Mouse (Mus musculus): ENCODE measurements around the gene Rora. TPM values are rescaled to one million over a fixed set of nuclear protein-coding genes. Genes with fewer than 3 reads are reported as not detected.

Rora gene
- polyA plus RNA-seq, 1 experiment: 5.0 TPM

DNA sequence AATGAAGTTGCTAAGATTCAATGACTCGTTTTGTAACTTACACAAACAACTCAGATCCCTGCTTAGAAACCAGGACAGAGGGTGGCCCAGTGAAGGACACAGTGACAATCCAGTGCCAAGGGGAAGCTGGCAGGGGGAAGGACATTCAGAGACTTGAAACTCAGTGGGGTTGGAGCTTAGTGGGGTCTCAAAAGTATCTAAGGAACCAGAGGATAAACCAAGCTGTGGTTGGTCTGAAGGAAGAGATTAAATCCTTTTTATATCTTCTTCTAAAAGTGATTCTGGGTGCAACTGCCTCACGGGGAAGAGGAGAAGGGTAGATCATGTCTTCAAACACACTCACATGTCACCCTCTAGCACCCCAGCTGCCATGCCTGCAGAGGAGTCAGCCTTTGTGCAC is 340.3 kb downstream of the Rora start:
- no peak overlapping the region for H3K4me3 ChIP-seq (ENCODE audit: insufficient read depth, low read length)
- TF ChIP-seq POLR2A (IDR thresholded peaks at IDR 0.05; ENCODE audit: borderline replicate concordance, low read depth, low read length) (no peak), CTCF (IDR thresholded peaks at IDR 0.05; ENCODE audit: low read depth, low read length) (no peak)
- H3K27ac ChIP-seq (ENCODE audit: insufficient read depth, low read depth, low read length): no peak overlapping the region
- no peaks in the 10 kb centered on the region for H3K4me1 ChIP-seq (ENCODE audit: control insufficient read depth, insufficient read depth, low read length)

DNA sequence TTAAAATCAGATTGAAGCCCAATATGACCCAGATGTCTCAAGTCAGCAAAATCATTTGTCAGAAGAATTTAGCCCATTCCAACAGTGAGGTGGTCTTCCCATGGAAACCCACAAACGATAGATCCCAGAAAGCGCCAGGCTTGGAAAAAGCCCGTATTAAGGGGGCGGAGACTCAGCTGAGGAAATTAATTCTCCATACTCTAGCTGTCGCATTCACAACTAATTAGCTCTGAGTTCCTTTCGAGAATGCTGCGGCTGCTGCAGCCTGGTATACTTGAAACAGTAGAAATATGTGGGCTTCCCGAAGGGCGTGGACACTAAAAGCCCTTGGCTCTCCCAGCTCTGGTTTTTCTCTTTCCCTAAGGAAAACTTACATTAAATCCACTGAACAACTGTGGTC is 345.4 kb downstream of the Rora start:
- Histone ChIP-seq H3K4me3 (ENCODE audit: insufficient read depth, low read length) (no peak overlapping the region), H3K4me1 (ENCODE audit: control insufficient read depth, insufficient read depth, low read length) (no peaks in the 10 kb centered on the region)
- TF ChIP-seq CTCF (IDR thresholded peaks at IDR 0.05; ENCODE audit: low read depth, low read length) (no peak), POLR2A (IDR thresholded peaks at IDR 0.05; ENCODE audit: borderline replicate concordance, low read depth, low read length) (no peak)

DNA sequence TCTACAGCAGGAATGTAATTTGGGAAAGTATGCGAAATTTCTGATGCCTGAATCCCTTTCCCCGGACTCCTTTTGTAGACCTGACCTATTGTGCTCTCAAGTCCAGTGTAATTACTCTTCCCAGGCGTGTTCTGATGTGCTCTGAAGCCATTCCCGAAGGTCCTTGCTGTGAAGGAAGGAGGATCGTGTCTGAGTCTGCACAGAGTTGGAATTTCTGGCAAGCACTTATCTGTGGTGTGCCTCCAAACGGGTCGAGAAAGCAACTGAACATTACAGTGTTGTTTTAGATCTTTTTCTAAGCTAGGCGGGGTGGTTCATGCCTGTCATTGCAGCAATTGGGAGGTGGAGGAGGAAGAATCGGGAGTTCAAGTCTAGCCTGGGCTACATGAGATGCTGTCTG is 350.9 kb downstream of the Rora start:
- Histone ChIP-seq H3K4me3 (ENCODE audit: insufficient read depth, low read length) (no peak overlapping the region), H3K27ac (ENCODE audit: insufficient read depth, low read depth, low read length) (no peak overlapping the region), H3K4me1 (ENCODE audit: control insufficient read depth, insufficient read depth, low read length) (no peaks in the 10 kb centered on the region)
- TF ChIP-seq POLR2A (IDR thresholded peaks at IDR 0.05; ENCODE audit: borderline replicate concordance, low read depth, low read length): no peak
- no peak for TF ChIP-seq CTCF (IDR thresholded peaks at IDR 0.05; ENCODE audit: low read depth, low read length)

More for the DNA sequence above, 345.4 kb downstream of the Rora start:
- H3K27ac ChIP-seq (ENCODE audit: insufficient read depth, low read depth, low read length): no peak overlapping the region

DNA sequence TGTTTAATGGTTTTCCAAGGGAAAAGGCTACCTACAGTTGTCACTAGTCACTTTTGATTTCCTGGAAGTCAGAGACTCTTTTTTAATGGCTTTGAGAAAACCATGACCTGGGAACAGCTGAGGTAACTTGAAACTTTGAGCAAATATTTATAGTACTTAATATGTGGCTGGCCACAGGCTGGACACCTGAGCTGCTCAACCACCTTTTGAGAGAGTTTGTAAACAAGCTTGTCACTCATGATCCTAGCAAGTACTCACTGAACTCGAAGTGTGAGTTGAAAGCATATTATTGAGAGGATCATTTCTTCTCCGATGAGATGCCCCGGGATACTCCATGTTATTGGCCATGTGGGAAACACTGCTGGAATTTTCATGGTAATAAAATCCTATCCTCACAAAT is 353.1 kb downstream of the Rora start:
- Histone ChIP-seq H3K27ac (ENCODE audit: insufficient read depth, low read depth, low read length) (no peak overlapping the region), H3K4me1 (ENCODE audit: control insufficient read depth, insufficient read depth, low read length) (no peaks in the 10 kb centered on the region), H3K4me3 (ENCODE audit: insufficient read depth, low read length) (no peak overlapping the region)
- TF ChIP-seq CTCF (IDR thresholded peaks at IDR 0.05; ENCODE audit: low read depth, low read length) (no peak), POLR2A (IDR thresholded peaks at IDR 0.05; ENCODE audit: borderline replicate concordance, low read depth, low read length) (no peak)

DNA sequence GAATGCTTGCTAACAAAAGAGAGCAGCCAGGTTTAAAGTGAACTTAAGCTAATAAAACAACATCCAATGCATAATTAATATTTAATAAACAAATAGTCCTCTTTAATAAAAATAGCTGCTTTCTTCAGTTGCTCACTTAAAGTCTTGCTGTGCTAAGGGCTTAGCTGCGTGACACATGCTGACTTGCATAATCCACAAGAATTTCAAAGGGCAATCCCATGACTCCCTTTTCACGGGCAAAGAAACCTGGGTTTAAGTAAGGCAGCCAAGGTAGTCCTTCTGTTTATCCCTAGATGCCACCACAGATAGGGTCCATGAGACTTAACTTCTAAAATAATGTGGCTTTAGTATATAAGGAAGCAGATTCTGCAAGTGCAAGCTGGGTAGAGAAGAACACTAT is 355.1 kb downstream of the Rora start:
- no peaks in the 10 kb centered on the region for H3K4me1 ChIP-seq (ENCODE audit: control insufficient read depth, insufficient read depth, low read length)
- TF ChIP-seq CTCF (IDR thresholded peaks at IDR 0.05; ENCODE audit: low read depth, low read length) (no peak), POLR2A (IDR thresholded peaks at IDR 0.05; ENCODE audit: borderline replicate concordance, low read depth, low read length) (no peak)

DNA sequence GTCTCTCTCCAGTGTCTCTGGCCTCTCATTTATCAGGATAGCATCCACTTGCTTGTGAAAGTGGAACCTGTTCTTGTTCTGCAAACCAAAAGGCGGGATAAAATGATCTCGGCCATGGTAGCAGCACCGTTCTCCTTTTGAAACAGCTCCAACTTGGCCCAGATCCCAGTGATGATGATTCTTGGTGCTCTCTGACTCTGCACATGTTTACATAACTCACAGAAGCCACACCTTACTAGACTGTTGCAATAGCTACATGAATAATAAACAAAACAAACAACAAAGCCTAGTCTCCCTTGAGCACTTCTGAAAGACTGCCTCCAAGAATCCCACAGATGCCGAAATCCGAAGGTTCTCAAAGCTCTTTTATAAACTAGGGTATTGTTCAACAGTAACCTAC is 357.3 kb downstream of the Rora start:
- Histone ChIP-seq H3K4me1 (ENCODE audit: control insufficient read depth, insufficient read depth, low read length) (no peaks in the 10 kb centered on the region), H3K27ac (ENCODE audit: insufficient read depth, low read depth, low read length) (no peak overlapping the region), H3K4me3 (ENCODE audit: insufficient read depth, low read length) (no peak overlapping the region)
- TF ChIP-seq POLR2A (IDR thresholded peaks at IDR 0.05; ENCODE audit: borderline replicate concordance, low read depth, low read length) (no peak), CTCF (IDR thresholded peaks at IDR 0.05; ENCODE audit: low read depth, low read length) (no peak)

More for the DNA sequence above, 355.1 kb downstream of the Rora start:
- no peak overlapping the region for H3K27ac ChIP-seq (ENCODE audit: insufficient read depth, low read depth, low read length)
- H3K4me3 ChIP-seq (ENCODE audit: insufficient read depth, low read length): no peak overlapping the region

DNA sequence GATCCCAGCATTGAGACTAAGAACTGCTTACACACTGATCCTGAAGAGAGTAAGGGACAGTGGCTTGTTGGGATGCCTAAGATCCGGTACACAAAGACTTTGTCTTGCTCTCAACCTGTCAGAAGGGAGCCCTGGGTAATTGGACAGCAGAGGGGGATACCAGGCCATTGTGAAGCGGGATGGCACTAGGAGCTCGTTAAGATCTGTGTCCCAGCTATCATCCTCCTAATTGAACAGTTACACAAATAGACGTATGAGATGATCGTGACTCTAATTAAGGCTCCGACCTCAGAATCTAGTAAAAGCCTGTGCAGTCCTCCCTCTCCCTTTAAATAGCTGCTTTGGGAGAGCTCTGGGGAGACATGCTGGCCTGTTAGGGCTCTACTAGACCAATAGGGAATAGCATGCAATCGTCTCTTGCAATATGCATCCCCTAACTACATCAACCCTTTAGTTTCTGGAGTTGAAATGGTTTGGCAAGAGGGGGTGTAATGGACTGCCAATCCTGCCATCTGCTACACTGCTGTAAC is 359.7 kb downstream of the Rora start:
- H3K4me3 ChIP-seq (ENCODE audit: insufficient read depth, low read length): no peak overlapping the region
- no peak overlapping the region for H3K27ac ChIP-seq (ENCODE audit: insufficient read depth, low read depth, low read length)
- no peaks in the 10 kb centered on the region for H3K4me1 ChIP-seq (ENCODE audit: control insufficient read depth, insufficient read depth, low read length)
- TF ChIP-seq CTCF (IDR thresholded peaks at IDR 0.05; ENCODE audit: low read depth, low read length) (no peak), POLR2A (IDR thresholded peaks at IDR 0.05; ENCODE audit: borderline replicate concordance, low read depth, low read length) (no peak)

DNA sequence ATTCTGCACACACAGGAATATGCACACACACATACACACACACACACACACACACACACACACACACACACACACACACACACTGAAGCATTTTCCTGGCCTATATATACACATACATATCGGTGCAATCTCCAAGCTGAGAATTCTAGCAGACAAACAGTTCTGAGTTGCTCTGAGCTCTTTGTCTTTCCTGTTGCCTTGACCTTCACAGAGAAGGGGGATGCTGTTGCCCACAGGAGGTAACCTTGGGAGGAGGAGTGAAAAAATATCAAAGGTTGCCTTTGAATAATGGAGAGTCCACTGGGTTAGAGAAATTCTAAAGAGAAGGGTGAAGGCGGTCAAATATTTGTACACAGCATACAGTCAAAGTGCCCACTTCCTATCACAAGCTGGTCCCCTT is 360.6 kb downstream of the Rora start:
- TF ChIP-seq POLR2A (IDR thresholded peaks at IDR 0.05; ENCODE audit: borderline replicate concordance, low read depth, low read length) (no peak), CTCF (IDR thresholded peaks at IDR 0.05; ENCODE audit: low read depth, low read length) (no peak)
- Histone ChIP-seq H3K4me3 (ENCODE audit: insufficient read depth, low read length) (no peak overlapping the region), H3K27ac (ENCODE audit: insufficient read depth, low read depth, low read length) (no peak overlapping the region), H3K4me1 (ENCODE audit: control insufficient read depth, insufficient read depth, low read length) (no peaks in the 10 kb centered on the region)

DNA sequence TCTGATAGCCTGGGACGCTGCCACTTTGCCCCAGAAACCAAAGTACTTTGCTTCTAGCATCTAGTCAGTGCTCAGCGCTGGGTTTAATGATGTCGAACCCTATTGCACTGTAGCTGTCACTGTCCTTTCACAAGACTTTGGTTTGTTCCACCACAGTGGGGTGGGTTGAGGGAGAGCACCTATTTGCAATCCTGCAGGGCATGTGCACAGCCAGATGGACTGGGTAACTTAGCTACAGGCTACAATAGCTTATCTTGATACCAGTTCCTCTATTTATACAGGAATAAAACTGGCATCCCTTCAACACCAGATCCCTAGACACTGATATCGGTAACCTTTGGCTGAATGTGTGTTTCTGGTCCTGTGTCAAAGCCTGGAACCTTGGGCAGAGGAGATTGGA is 366.8 kb downstream of the Rora start:
- Histone ChIP-seq H3K4me3 (ENCODE audit: insufficient read depth, low read length) (no peak overlapping the region), H3K27ac (ENCODE audit: insufficient read depth, low read depth, low read length) (no peak overlapping the region), H3K4me1 (ENCODE audit: control insufficient read depth, insufficient read depth, low read length) (no peaks in the 10 kb centered on the region)
- no peak for TF ChIP-seq CTCF (IDR thresholded peaks at IDR 0.05; ENCODE audit: low read depth, low read length)
- TF ChIP-seq POLR2A (IDR thresholded peaks at IDR 0.05; ENCODE audit: borderline replicate concordance, low read depth, low read length): no peak

DNA sequence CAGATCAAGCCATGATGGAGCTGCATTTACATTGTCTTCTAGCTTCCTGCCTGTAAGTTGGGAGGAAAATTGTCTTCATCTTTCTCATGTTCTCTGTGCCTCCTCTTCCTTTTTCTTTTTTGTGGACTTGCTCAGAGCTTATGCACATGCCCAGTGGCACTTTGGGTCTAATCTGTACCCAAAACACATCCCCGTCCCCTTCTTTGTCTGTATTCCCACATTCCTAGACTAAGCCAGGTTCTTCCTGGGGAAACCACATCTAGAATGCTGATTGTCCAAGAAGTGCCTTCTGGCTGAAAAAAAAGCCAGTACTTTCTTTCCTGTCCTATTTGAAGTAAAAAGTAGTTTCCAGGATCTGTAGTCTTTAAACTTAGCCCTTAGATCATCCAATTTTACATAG is 367.9 kb downstream of the Rora start:
- Histone ChIP-seq H3K27ac (ENCODE audit: insufficient read depth, low read depth, low read length) (no peak overlapping the region), H3K4me3 (ENCODE audit: insufficient read depth, low read length) (no peak overlapping the region), H3K4me1 (ENCODE audit: control insufficient read depth, insufficient read depth, low read length) (no peaks in the 10 kb centered on the region)
- no peak for TF ChIP-seq POLR2A (IDR thresholded peaks at IDR 0.05; ENCODE audit: borderline replicate concordance, low read depth, low read length)
- TF ChIP-seq CTCF (IDR thresholded peaks at IDR 0.05; ENCODE audit: low read depth, low read length): no peak

DNA sequence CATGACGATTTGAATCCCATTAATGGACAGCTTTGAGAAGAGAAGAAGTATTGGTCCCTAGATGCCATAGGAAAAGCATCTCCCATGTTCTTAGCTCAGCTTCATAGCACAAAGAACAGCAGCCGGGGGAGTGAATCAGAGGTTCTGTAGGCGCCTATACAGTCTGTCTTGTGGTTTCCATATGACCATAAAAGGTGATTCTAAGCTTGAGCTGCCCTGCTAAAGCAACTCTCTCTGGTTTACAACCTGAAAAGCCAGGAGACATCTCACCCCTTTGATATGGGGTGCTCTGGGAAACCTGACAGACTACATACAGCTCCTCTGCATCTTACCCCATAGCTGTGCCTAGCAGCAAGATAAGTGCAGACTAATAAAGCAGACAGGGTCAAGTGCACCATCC is 369.7 kb downstream of the Rora start:
- no peaks in the 10 kb centered on the region for H3K4me1 ChIP-seq (ENCODE audit: control insufficient read depth, insufficient read depth, low read length)
- no peak overlapping the region for H3K4me3 ChIP-seq (ENCODE audit: insufficient read depth, low read length)
- no peak overlapping the region for H3K27ac ChIP-seq (ENCODE audit: insufficient read depth, low read depth, low read length)
- TF ChIP-seq POLR2A (IDR thresholded peaks at IDR 0.05; ENCODE audit: borderline replicate concordance, low read depth, low read length): no peak
- TF ChIP-seq CTCF (IDR thresholded peaks at IDR 0.05; ENCODE audit: low read depth, low read length): no peak
